Mouse (Mus musculus) erythroid progenitor cell, adult 5-6 weeks (primary cell): ENCODE data around the gene Psma5. TPM values are rescaled to one million over a fixed set of nuclear protein-coding genes. Genes with fewer than 3 reads are reported as not detected.

ENCODE experiments used
- total RNA-seq, 2 experiments: library from RNA; stranded (forward) in 1 of 2; stranded (reverse) in 1 of 2; fragments of 150-400 nt in 1 of 2; fragments of 186-747, 209-891 nt in 1 of 2; gene quantifications; 2 replicates each; pipeline versions ENCODE4 v1.2.3 to v1.2.4; 2015 to 2017; ENCODE audit warnings: low replicate concordance in 2 of 2

Psma5 gene
- total RNA-seq, 2 experiments from 2014 or later, result 49.7 to 78.8 TPM

Other genes starting within 250 kb of the Psma5 start
- gene Gstm1, start 239.0 kb upstream of the Psma5 start, total RNA-seq (2015; ENCODE audit: low replicate concordance), result 114 and 170 TPM in 2 replicates
- 29.0 and 44.4 TPM in 2 replicates for gene Gstm1, start 239.0 kb upstream of the Psma5 start, total RNA-seq (2017; ENCODE audit: low replicate concordance)
- gene Gstm4, start 212.0 kb upstream of the Psma5 start, total RNA-seq (2015; ENCODE audit: low replicate concordance), result 2.5 and 4.2 TPM in 2 replicates
- gene Gstm4, start 212.0 kb upstream of the Psma5 start, total RNA-seq (2017; ENCODE audit: low replicate concordance), result 0.90 and 1.4 TPM in 2 replicates
- 9.2 and 10.5 TPM in 2 replicates for gene Ampd2, start 170.3 kb upstream of the Psma5 start, total RNA-seq (2015; ENCODE audit: low replicate concordance)
- gene Ampd2, start 170.3 kb upstream of the Psma5 start, total RNA-seq (2017; ENCODE audit: low replicate concordance), result 1.0 and 10.1 TPM in 2 replicates
- not detected in 2 replicates for gene Gnat2, start 164.1 kb upstream of the Psma5 start, total RNA-seq (2015; ENCODE audit: low replicate concordance)
- not detected in 2 replicates for gene Gnat2, start 164.1 kb upstream of the Psma5 start, total RNA-seq (2017; ENCODE audit: low replicate concordance)
- gene Gnai3, start 110.8 kb upstream of the Psma5 start, total RNA-seq (2015; ENCODE audit: low replicate concordance), result 29.9 and 45.7 TPM in 2 replicates
- 21.7 and 30.0 TPM in 2 replicates for gene Gnai3, start 110.8 kb upstream of the Psma5 start, total RNA-seq (2017; ENCODE audit: low replicate concordance)
- gene Gpr61, start 102.0 kb upstream of the Psma5 start, total RNA-seq (2015; ENCODE audit: low replicate concordance), result not detected in 2 replicates
- not detected in 2 replicates for gene Gpr61, start 102.0 kb upstream of the Psma5 start, total RNA-seq (2017; ENCODE audit: low replicate concordance)
- gene Amigo1, start 70.6 kb upstream of the Psma5 start, total RNA-seq (2015; ENCODE audit: low replicate concordance), result not detected in 2 replicates
- 0.38 TPM in 1 of 2 replicates, not detected in the other for gene Amigo1, start 70.6 kb upstream of the Psma5 start, total RNA-seq (2017; ENCODE audit: low replicate concordance)
- 1.4 and 2.1 TPM in 2 replicates for gene Cyb561d1, start 55.7 kb upstream of the Psma5 start, total RNA-seq (2015; ENCODE audit: low replicate concordance)
- 5.3 TPM in 1 of 2 replicates, not detected in the other for gene Cyb561d1, start 55.7 kb upstream of the Psma5 start, total RNA-seq (2017; ENCODE audit: low replicate concordance)
- gene Atxn7l2, start 46.0 kb upstream of the Psma5 start, total RNA-seq (2015; ENCODE audit: low replicate concordance), result 0.36 and 5.4 TPM in 2 replicates
- not detected in 2 replicates for gene Atxn7l2, start 46.0 kb upstream of the Psma5 start, total RNA-seq (2017; ENCODE audit: low replicate concordance)
- not detected in 2 replicates for gene Sypl2, start 30.3 kb upstream of the Psma5 start, total RNA-seq (2015; ENCODE audit: low replicate concordance)
- gene Sypl2, start 30.3 kb upstream of the Psma5 start, total RNA-seq (2017; ENCODE audit: low replicate concordance), result not detected in 2 replicates
- 12.3 and 15.9 TPM in 2 replicates for gene Sort1, start 27.2 kb downstream of the Psma5 start, total RNA-seq (2015; ENCODE audit: low replicate concordance)
- gene Sort1, start 27.2 kb downstream of the Psma5 start, total RNA-seq (2017; ENCODE audit: low replicate concordance), result 8.7 and 10.8 TPM in 2 replicates
- not detected in 2 replicates for gene Mybphl, start 108.0 kb downstream of the Psma5 start, total RNA-seq (2015; ENCODE audit: low replicate concordance)
- gene Mybphl, start 108.0 kb downstream of the Psma5 start, total RNA-seq (2017; ENCODE audit: low replicate concordance), result not detected in 2 replicates
- 42.2 and 46.9 TPM in 2 replicates for gene Psrc1, start 126.9 kb downstream of the Psma5 start, total RNA-seq (2015; ENCODE audit: low replicate concordance)
- 58.9 and 59.7 TPM in 2 replicates for gene Psrc1, start 126.9 kb downstream of the Psma5 start, total RNA-seq (2017; ENCODE audit: low replicate concordance)
- 0.84 and 1.1 TPM in 2 replicates for gene Celsr2, start 158.6 kb downstream of the Psma5 start, total RNA-seq (2015; ENCODE audit: low replicate concordance)
- gene Celsr2, start 158.6 kb downstream of the Psma5 start, total RNA-seq (2017; ENCODE audit: low replicate concordance), result 1.0 TPM in 1 of 2 replicates, not detected in the other
- gene Sars, start 188.3 kb downstream of the Psma5 start, total RNA-seq (2015; ENCODE audit: low replicate concordance), result 27.4 and 30.6 TPM in 2 replicates
- gene Sars, start 188.3 kb downstream of the Psma5 start, total RNA-seq (2017; ENCODE audit: low replicate concordance), result 107 and 211 TPM in 2 replicates